Mouse (Mus musculus): ENCODE results near the gene Mtfp1. TPM values are rescaled to one million over a fixed set of nuclear protein-coding genes. Genes with fewer than 3 reads are reported as not detected.
"Not testable (repeated sequence)": the region's sequence is repeated elsewhere in the genome, so short reads cannot be mapped to it uniquely, and the experiment has no call there.

Mtfp1 gene
- polyA plus RNA-seq (2012; rRNA removed) = 7.9 and 9.5 TPM in 2 replicates

DNA sequence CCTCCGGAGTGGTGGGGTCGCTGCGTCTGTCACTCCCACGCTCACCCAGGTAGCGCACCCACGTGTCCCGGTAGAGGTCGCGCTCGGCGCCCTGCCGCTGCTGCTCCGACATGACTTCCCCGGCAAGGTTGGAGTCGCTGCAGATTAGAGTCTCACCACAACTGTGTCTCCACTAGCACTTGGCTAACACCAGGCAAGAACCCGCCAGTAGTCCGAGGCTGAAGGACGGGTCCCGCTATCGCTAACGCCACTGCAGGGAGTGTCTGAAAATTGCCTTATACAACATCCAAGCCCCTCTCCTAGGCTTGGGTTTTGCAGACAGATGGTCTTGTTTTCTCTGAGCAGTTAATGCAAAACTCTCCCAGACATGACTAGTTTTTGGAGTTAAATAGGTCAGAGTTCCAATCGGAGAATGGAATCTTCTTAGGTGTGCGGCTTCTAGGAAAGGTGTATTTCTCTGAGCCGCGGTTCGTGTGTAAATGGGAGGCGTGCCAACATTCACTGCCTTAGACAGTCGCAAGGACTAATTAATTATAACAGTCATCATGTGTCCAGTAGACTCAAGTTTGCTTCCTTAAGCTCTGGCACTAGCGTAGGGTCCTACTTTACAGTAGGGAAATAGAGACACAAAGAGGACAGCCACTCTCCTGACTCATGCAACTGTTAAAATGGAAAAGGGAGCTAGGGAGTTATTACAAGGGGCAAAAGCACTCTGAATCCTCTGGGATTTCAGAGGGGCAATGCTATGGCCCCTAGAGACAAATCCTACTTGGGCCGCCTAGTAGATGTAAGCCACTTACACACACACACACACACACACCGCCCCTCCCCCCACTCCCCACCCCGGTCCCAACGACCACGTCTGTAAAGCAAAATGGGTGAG lies at the start of gene Mtfp1:
TSS of gene Mtfp1 (minus strand) at position 275 of the 883 bp plus-strand sequence.
- DNase-seq (ENCODE audit: low read depth) = no peak

DNA sequence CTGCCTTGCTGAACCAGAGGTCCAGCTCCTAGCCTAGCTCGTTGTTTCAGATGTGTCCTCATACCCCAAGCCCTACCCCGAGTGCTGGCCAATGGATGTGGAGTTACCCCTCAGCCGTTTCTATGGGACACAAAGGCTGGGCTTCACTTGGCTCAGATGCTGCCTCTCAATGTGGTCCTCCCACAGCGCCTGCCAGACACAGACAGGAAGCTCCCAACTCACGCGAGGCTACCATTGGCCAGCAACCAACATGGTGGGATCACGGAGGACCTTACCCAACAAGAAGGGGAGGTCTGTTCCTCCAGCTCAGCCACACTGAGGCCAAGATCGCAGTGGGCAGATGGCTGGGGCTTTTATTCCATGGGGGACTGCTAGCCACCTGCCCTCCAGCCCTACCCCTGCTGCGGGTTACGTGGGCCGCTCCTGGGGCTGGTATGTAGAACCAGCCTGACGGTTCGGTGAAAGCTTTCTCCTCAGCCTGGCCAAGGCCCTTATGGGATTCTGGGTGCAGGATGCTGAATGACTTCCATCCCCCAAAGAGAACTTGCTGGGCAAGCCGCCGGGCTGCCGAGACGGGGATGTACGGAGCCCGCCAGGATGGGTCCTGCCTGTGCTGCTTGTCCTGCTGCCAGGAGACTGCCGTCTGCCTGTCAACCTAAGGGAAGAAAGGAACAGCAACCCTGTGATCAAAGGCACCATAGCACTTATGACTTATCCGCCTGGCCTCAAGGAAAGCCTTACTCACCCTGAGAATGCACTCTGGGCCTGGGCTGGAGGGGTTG lies 48.2 kb upstream of the Mtfp1 start:
- DNase-seq (ENCODE audit: low read depth) = no peak

DNA sequence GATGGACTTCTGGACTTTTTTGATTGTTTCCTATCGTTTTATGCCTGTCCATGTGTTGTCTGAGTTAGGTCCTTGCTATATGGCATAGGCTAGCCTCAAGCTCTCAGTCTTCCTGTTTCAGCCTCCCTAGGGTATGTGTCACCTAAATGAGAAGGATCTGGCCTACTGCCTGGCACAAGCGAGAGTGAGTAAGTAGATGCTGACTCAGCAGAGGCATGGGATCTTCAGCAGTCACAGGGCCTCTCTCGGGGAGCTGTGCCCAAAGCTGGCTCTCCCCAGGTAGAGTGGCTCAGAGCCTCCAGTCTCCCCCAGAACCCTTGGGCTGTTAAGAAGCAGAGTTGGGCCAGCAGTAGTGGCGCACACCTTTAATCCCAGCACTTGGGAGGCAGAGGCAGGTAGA lies 47.1 kb upstream of the Mtfp1 start:
- no peak for DNase-seq (ENCODE audit: low read depth)

DNA sequence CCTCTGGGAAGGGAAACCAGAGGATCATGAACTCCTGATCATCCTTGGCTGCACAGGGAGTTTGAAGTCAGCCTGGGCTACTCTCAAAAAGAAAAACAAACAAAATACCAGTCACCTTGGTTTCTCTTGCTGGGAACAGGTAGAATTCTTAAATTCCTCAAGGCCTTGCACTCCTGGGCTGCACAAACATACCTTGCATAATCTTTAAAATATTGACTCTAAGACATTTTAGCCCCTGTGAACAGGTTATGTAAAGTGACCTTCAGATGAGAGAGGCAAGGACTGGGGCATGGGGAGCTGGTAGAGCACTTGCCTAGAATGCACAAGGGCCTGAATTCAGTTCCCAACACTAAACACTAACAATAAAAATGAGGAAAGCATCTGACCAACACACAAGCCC lies 46.3 kb upstream of the Mtfp1 start:
- no peak for DNase-seq (ENCODE audit: low read depth)

DNA sequence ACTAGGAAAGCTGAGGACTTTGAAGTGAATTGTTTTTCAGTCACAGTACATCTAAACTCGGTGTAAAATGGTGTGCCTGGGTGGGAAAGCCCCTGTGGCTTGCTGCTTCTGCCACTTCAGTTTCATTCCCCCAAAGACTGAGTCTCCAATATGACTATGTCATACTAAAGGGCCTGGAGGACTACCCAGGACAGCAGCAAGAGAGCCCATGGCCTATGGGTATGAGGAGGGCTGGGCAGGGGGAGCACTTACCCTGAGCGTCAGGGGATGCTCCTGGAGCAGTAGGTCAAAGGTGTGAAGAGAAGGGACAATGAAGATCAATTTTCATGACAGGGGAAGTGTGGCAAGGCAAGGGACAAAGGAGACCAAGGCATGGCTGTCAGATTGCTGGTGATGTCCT lies 43.7 kb upstream of the Mtfp1 start:
- no peak for DNase-seq (ENCODE audit: low read depth)

DNA sequence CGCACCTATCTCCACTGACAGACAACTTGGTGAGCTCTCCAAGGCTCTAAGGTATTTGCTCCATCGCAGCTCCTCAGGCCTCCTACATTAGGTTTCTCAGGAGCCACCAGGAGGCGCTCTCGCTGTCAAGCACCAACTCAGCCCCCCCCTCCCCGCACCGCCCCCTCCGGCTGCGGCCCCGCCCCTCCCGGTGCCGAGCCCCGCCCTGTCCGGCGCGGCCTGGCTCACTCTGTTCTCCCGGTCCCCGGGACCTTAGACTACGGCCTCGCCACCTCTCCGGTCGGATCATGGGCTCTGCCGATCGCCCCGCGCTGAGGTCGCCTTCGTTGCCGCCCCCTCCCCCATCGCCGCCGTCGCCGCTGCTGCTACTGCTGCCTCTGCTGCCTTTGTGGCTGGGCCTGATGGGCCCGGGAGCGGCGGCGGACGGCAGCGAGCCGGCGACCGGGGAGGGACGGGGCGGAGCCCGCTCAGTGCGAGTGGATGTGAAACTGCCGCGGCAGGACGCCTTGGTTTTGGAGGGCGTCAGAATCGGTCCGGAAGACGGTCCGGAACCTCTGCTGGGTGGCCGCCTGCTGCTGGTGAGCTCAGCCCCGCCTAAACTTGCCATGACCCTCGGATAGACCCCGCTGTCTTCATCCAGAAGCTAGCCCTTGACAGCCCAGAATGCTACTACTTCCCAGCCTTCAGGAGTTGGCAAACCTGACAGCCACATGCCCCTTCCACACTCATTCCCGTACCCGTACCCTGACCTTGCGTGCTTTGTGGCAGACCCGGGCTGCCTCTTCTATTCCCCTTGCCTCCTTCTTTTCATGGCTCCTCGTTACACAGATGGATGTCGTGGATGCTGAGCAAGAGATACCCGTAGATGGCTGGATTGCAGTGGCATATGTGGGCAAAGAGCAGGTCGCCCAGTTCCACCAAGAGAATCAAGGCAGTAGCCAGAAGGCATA lies 40.0 kb upstream of the Mtfp1 start, which contains the start of gene Rnf215:
TSS of gene Rnf215 (plus strand) at position 217 of the 950 bp plus-strand sequence.
- no peak for DNase-seq (ENCODE audit: low read depth)

DNA sequence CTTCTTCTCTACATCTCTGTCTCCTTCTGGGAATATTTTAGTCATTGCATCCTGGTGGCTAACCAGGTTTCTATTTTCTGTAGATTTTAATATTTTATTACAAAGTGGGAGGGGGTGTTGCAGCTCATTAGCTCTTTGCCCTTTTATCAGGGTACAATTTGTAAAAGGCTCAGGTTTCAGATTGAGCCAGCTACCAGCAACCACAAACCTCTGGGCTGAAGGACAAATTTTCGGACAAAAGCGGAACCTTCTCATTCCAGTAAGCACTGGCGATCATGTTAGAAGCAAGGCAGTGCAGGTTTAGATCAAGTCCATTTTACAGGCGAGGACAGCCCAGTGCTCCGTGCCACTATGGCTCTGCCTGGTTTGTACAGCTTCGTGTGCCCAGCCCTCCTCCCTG lies 39.2 kb upstream of the Mtfp1 start:
- DNase-seq (ENCODE audit: low read depth) = no peak

DNA sequence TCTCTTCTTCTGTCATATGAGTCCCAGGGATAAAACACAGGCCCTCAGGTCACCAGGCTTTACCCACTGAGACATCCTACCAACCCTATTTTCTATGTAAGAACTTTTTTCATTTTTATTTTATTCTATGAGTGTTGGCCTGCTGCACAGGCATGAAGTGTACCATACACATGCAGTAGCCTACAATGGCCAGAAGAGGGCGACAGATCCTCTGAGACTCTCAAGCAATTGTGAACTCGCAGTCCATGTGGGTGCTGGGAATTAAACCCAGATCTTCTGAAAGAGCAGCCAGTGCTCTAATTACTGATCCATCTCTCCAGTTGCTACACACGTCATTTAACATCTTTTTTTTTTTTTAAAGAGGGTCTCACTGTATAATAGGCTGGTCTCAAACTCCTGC lies 38.2 kb upstream of the Mtfp1 start:
- no peak for DNase-seq (ENCODE audit: low read depth)

DNA sequence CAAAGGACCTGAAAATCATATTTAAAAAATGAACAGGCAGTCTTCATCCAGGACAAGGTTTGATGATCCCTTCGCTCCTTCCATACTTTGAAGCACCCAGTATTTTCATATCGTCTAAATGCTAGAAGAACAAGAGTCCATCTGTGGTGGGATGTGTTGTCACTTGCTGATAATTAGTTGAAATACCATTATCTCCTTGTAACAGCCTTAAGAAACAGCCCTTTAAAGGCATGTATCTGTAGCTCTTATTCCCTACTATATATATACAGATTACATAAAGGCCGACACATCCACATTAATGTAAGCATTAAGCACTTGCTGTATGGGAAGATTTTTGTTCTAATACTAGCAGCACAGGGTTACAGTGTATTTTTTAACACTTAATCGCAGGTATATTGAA lies 33.2 kb upstream of the Mtfp1 start:
- not testable (repeated sequence) for DNase-seq (ENCODE audit: low read depth)

DNA sequence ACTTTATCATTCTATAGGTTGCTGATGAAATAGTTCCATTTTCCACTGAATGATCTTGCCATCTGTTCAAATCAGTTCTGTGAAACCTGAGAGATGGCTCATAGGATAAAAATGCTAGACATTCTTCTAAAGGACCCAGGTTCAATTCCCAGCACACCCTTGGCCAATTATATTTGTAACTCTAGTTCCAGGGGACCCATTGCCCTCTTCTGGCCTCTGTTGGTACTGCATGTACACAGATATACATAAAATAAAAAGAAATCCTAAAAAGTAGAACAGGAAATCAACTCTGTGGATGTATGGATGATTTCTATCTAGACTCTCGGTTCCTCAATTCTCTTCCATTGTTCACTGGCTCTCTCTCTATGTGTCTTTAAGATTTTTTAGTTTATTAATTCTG lies 31.8 kb upstream of the Mtfp1 start:
- no peak for DNase-seq (ENCODE audit: low read depth)

DNA sequence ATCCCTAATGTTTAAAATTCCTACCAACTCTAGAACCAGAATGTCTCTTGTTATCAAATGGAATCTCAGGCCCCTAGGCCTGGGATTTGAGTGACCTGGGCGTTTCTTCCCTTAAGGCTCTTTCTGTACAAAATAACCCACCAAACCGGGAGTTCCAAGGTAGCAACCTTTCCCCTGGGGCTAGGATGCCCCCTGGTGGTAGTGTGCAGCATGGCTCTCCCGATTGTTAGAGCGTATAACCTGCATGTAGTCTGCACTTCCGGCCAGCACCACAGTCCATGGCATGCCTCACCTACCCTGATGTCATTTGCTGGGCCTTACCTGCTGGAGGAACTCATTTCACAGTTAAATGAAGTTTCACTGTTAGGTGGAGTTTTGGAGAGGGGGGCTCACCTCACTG lies 28.7 kb upstream of the Mtfp1 start:
- no peak for DNase-seq (ENCODE audit: low read depth)

DNA sequence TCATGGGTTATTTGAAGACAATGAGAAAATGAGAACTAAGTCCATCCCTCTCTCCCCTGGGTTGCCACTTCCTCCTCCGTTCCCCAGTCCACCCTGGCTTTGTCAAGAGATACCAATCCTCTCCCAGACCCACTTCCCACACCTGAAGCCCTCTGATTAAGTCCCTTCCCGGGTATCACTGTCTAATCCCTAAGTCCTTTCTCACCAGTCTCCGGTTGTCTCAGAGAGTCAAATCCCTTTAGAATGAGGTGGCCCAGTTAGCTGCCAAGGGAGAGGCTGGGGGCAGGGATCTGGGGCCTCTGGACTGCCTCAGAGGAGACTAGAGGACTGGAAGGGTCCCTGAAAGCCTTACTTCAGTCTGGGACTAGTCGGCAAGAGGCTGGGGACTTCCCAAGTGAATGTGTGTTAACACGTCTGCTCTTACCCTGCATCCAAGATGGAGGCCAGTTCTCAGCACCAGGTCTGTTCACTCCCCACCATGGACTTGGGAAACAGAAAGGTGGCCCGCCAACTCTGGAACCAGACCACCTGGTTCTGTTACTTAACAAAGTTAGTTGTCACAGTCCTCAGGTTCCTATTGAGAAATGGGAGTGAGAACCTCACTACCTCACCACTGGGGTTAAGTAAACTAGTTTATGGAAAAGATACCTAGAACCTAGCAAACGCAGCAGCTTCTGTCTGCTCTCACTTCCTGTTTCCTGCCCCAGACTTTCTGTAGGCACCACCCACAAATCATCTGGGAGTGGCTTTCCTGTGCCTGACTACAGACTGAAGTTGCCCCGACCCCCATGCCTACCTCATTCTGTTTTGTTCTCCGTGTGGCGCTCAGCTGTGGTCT lies 27.7 kb upstream of the Mtfp1 start, which contains the start of gene Sec14l2:
TSS of gene Sec14l2 (minus strand) at position 674 of the 838 bp plus-strand sequence.
- DNase-seq (ENCODE audit: low read depth) = no peak

DNA sequence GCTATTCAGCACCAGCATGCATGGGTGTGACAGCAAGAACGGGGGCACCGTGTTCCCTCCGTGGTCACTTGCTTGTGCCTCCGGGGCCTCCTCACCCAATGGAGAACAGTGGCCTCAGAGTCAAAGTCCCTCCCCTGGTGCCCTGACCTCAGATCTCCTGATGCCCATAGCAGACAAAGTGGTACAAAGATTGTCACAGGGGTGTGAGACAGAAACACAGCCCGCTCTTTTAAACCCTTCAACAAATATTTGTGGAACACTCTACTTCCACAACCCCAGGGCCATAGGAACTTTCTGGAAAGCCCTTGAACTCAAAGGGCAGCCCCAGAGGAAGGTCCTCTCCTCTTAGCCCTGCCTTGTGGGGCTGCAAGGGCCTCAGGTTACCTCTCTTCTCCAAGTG lies 27.0 kb upstream of the Mtfp1 start:
- DNase-seq (ENCODE audit: low read depth) = no peak

DNA sequence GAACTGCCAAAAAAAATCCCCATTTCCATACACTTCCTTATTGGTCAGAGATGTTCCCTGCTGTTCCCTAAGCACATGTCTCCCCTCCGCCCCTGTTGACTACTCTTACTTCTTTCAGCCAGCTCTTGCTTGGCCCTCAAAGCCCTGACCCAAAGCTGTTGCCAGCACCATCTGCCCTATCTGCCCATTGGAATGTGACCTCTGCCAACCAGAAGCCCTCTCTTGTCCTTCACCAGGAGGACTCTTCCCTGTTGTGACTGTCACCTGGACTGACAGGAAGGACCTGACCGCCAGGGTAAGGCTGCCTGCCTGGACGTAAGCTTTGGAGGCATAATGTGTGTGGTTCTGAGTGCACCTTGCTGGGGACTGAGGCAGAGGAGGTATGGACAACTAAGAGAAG lies 26.4 kb upstream of the Mtfp1 start:
- no peak for DNase-seq (ENCODE audit: low read depth)

DNA sequence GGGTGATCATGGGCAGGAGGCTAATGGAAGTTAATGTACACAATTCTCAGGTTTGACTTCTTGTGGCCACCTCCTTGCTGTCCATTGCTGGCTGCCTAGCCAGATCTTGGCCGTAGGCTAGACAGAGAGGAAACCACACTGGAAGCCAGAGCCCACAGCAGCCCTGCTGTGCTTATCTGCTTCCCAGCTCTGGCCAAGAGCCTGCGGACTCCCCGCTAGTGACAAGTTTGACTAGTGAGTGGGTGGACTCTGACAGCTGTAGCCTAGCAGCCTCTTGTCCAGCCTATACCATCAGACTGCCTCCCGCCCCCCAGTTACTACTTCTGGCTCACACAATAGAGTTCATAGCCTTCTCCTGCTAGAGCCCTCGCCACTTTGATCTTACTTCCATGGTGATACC lies 24.4 kb upstream of the Mtfp1 start:
- DNase-seq (ENCODE audit: low read depth) = no peak

DNA sequence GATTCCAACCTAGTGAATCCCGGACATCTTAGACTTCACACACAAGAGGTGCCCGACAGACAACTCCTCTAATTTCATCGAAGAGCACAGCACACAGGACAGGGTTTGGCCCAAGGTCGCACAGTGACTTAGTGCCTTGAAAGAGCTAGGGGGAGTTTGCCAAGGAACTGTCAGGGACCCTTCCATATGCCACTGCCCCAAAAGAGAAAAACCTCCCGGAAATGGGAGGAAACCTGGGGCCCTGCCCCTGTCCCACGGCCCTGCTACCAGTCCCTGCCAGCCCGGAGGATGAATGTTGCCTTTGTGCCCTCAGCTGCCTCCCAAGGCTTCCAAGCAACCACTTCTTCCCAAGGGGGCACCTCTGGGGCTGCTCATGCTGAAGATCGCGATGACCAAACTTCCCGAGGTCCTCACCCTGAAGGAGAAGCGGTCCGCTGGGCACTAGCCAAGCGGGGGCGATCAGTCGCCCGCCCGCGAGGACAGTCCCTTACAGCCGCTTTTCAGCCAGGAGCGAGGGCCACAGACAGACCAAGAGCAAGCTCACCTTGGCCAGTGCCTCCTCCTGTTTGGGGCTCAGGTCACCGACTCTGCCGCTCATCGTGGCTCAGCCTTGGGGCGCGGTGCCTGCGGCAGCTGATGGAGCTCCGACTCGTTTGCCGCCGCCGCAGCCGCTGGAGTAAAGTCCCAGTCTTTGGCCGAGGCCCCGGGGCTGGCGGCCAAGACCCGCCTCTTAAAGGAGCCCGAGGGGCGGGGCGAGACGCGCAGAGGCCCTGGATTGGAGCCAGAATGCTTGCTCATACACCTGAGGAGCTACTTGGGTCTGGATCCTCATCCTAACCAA lies 23.1 kb upstream of the Mtfp1 start:
- no peak for DNase-seq (ENCODE audit: low read depth)

DNA sequence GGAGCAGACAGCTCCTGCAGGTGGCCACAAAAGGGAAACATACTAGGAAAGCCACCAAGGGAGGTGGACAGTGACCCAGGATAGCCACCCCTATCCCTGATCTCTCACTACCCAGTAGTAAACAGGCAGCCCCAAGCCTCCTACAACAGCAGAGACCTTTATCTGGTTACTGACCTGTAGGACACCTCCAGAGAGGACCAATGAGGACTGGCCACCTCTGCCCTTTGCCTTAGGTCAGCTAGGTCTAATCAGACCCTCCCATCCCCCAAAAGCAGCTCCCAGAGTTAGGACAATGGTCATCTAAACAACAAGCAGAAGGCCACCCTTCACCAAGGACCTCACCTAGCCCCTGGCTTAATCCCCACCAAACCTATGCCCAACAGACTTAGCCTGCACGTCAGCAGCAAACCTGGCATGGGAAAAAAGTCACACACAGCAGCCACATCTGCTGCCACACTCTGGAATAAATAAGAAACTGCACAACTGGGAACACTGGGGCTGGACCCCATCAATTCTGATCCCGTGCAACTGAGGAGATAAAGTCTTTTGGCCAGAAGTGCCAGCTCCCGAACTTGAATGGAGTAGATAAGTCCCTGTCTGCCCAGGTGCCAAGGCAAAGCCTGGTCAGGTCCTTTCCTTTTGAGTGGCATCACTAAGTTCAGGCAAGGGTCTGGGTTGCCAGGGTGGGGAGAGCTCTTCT lies 22.3 kb upstream of the Mtfp1 start:
- no peak for DNase-seq (ENCODE audit: low read depth)

DNA sequence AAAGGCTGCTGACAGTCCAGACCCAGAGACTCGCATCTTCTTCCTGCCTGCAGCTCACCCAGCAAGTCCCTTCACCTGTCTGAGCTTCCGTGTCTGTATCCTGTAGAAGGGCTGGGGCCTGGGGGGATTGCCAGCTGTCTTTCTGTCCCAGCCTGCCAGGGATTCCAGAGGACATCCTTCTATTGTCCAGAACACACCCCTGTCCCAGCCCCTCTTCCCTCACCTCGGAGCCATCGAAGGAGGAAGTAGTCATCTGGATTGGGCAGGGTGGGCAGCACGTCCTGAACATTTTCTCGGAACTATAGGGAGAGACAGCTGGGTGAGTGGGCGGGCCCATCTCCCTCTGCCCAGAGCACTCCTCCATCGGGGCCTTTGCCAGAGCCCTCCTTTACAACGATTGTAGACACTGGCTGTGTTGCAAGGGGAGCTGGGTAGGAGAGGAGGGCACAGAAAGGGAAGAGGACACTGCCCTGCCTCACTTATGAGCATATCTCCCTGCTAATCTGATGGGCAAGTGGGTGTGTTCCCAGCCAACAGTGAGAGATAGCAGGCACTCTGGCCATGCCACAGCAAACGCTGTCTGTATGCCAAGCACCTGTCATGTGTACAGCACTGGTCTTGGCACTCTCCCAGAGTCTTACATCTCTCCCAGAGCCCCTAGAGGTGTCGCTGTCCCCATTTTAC lies 21.4 kb upstream of the Mtfp1 start:
- DNase-seq (ENCODE audit: low read depth) = no peak

DNA sequence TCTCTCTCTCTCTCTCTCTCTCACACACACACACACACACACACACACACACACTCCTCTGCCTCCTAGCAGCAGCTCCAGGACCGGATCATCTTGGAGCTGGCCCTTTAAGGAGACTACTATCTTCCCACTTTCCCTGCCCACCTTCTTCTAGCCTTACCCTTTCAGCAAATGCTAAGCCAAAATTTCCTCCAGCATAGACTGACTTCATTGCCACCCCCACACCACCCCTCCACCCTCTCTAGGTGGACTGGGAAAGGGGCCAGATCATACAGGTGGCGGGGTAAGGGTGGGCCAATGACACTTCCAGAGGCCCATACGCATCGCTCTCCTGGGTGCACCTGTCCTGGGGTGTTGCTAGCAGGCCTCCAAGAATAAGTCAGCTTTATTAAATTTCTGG lies 20.2 kb upstream of the Mtfp1 start:
- DNase-seq (ENCODE audit: low read depth) = no peak

Measured in gonadal fat pad, adult 2 months (tissue).